8 mouse cellular contexts compared by ENCODE assay signal in genomic region chr4:43874501-43874900, GRCm38 (mm10). TPM values are rescaled to one million over a fixed set of nuclear protein-coding genes. Genes with fewer than 3 reads are reported as not detected.
DNase-seq lines count a peak whose midpoint lies in the region; ATAC-seq lines count a peak whose summit lies in the region.
"Had no signal": no experiment of that assay in that cellular context is flagged by ENCODE, and none has a peak within 500 bp of the region (broad histone marks: within the 10 kb centered on the region; RNA-seq: fewer than 3 reads in every experiment).

No protein-coding gene starts in this region.

- H3K4me2 ChIP-seq in liver, embryonic 12.5 days: peak overlapping the region; percentile 98
- peak overlapping the region; percentile 89 for H3K4me2 ChIP-seq in forebrain, embryonic 15.5 days (replicated peaks)
- H3K4me2 ChIP-seq in liver, embryonic 13.5 days: peak overlapping the region; percentile 93
- peak overlapping the region; percentile 95 for H3K4me2 ChIP-seq in stomach, embryonic 16.5 days (ENCODE audit: low read depth, low read length)

- no peak for ATAC-seq in liver, embryonic 12.5 days
- ATAC-seq in forebrain, embryonic 15.5 days (replicated peaks): no peak
- no peak for ATAC-seq in liver, embryonic 13.5 days (ENCODE audit: low read depth)
- ATAC-seq in stomach, embryonic 16.5 days (ENCODE audit: insufficient read depth, low FRiP score): no peak

- H3K36me3 ChIP-seq in liver, embryonic 12.5 days: no peaks in the 10 kb centered on the region
- H3K36me3 ChIP-seq in forebrain, embryonic 15.5 days: no peaks in the 10 kb centered on the region
- H3K36me3 ChIP-seq in liver, embryonic 13.5 days: no peaks in the 10 kb centered on the region
- H3K36me3 ChIP-seq in stomach, embryonic 16.5 days (ENCODE audit: control insufficient read depth, insufficient read depth, low read length): no peaks in the 10 kb centered on the region

- H3K4me3 ChIP-seq in liver, embryonic 12.5 days: peak overlapping the region; percentile 80
- peak overlapping the region; percentile 82; the same call in 1 of the 2 replicates for H3K4me3 ChIP-seq in forebrain, embryonic 15.5 days
- H3K4me3 ChIP-seq in liver, embryonic 13.5 days (replicated peaks): peak overlapping the region; percentile 77; the same call in 1 of the 2 replicates
- H3K4me3 ChIP-seq in stomach, embryonic 16.5 days (replicated peaks; ENCODE audit: low read length): peak overlapping the region; percentile 88; the same call in 1 of the 2 replicates

- 0 out of 2 replicates have a peak overlapping the region, but pooled peaks have one; percentile 72 for H3K9ac ChIP-seq in liver, embryonic 12.5 days
- H3K9ac ChIP-seq in forebrain, embryonic 15.5 days (replicated peaks): peak overlapping the region; percentile 74; the same call in 1 of the 2 replicates
- no peak overlapping the region for H3K9ac ChIP-seq in liver, embryonic 13.5 days
- no peak overlapping the region for H3K9ac ChIP-seq in stomach, embryonic 16.5 days (ENCODE audit: low read length)

- DNase-seq in liver: no peak
- no peak for DNase-seq in liver, embryonic 13.5 days
- no peak for DNase-seq in adrenal gland, postnatal 36 days
- no peak for DNase-seq in testis, postnatal 10 days (ENCODE audit: low spot score)

- WGBS in liver, embryonic 12.5 days (ENCODE audit: insufficient replicate concordance): 46% methylated on average over 7 of the region's 7 CpGs
- 29% methylated on average over 7 of the region's 7 CpGs for WGBS in forebrain, embryonic 15.5 days
- WGBS in liver, embryonic 13.5 days (ENCODE audit: insufficient replicate concordance): 39% methylated on average over 7 of the region's 7 CpGs
- 41% methylated on average over 7 of the region's 7 CpGs for WGBS in stomach, embryonic 16.5 days

- H3K27ac ChIP-seq in liver, embryonic 12.5 days: no peak overlapping the region
- 0 out of 2 replicates have a peak overlapping the region, but pooled peaks have one; percentile 24 for H3K27ac ChIP-seq in forebrain, embryonic 15.5 days (replicated peaks)
- H3K27ac ChIP-seq in liver, embryonic 13.5 days: no peak overlapping the region
- H3K27ac ChIP-seq in stomach, embryonic 16.5 days (ENCODE audit: low read length): no peak overlapping the region

- peaks cover 16% of the 10 kb centered on the region for H3K4me1 ChIP-seq in liver, embryonic 12.5 days
- H3K4me1 ChIP-seq in forebrain, embryonic 15.5 days: peaks cover 26% of the 10 kb centered on the region
- H3K4me1 ChIP-seq in liver, embryonic 13.5 days (replicated peaks): peaks cover 17% of the 10 kb centered on the region
- peaks cover 12% of the 10 kb centered on the region for H3K4me1 ChIP-seq in stomach, embryonic 16.5 days (ENCODE audit: control insufficient read depth, insufficient read depth, low read length)

- no peaks in the 10 kb centered on the region for H3K9me3 ChIP-seq in liver, embryonic 12.5 days (replicated peaks)
- no peaks in the 10 kb centered on the region for H3K9me3 ChIP-seq in forebrain, embryonic 15.5 days
- no peaks in the 10 kb centered on the region for H3K9me3 ChIP-seq in liver, embryonic 13.5 days (replicated peaks)
- no peaks in the 10 kb centered on the region for H3K9me3 ChIP-seq in stomach, embryonic 16.5 days (replicated peaks; ENCODE audit: control insufficient read depth, low read length)

- H3K27me3 ChIP-seq in liver, embryonic 12.5 days (replicated peaks): peaks cover 21% of the 10 kb centered on the region; the same call in 1 of the 2 replicates
- H3K27me3 ChIP-seq in forebrain, embryonic 15.5 days: no peaks in the 10 kb centered on the region
- H3K27me3 ChIP-seq in liver, embryonic 13.5 days: peaks cover 15% of the 10 kb centered on the region
- no peaks in the 10 kb centered on the region for H3K27me3 ChIP-seq in stomach, embryonic 16.5 days (ENCODE audit: control insufficient read depth, insufficient read depth, low read length)

RNA-seq across cellular contexts. Expression of gene Reck, which starts 0.8 kb away (rescaled TPM):
- 5.3 and 5.8 TPM in 2 replicates for polyA plus RNA-seq in liver, embryonic 12.5 days (2016; fragmentation: Nextera tagmentation; extraction: Ambion mirVana)
- polyA plus RNA-seq in forebrain, embryonic 15.5 days (2015; fragmentation: Nextera tagmentation; extraction: Ambion mirVana): 4.1 and 4.4 TPM in 2 replicates
- 2.1 and 2.3 TPM in 2 replicates for polyA plus RNA-seq in liver, embryonic 13.5 days (2015; fragmentation: Nextera tagmentation; extraction: Ambion mirVana)
- polyA plus RNA-seq in stomach, embryonic 16.5 days (2015; fragmentation: Nextera tagmentation; extraction: Ambion mirVana): 23.8 and 25.4 TPM in 2 replicates
- 10 to 100 TPM; 20.6 to 22.0 TPM for total RNA-seq in adrenal gland, postnatal 36 days (2021)

RNA-seq across cellular contexts. Expression of gene Olfr155, which starts 23.1 kb away (rescaled TPM):
- not detected in 2 replicates for polyA plus RNA-seq in liver, embryonic 12.5 days (2016; fragmentation: Nextera tagmentation; extraction: Ambion mirVana)
- polyA plus RNA-seq in forebrain, embryonic 15.5 days (2015; fragmentation: Nextera tagmentation; extraction: Ambion mirVana): not detected in 2 replicates
- polyA plus RNA-seq in liver, embryonic 13.5 days (2015; fragmentation: Nextera tagmentation; extraction: Ambion mirVana): not detected in 2 replicates
- not detected in 2 replicates for polyA plus RNA-seq in stomach, embryonic 16.5 days (2015; fragmentation: Nextera tagmentation; extraction: Ambion mirVana)
- total RNA-seq in adrenal gland, postnatal 36 days (2021): not detected
- total RNA-seq: gastrocnemius, adult 18-20 months had no signal

RNA-seq across cellular contexts. Expression of gene Olfr157, which starts 34.5 kb away (rescaled TPM):
- not detected in 2 replicates for polyA plus RNA-seq in liver, embryonic 12.5 days (2016; fragmentation: Nextera tagmentation; extraction: Ambion mirVana)
- not detected in 2 replicates for polyA plus RNA-seq in forebrain, embryonic 15.5 days (2015; fragmentation: Nextera tagmentation; extraction: Ambion mirVana)
- polyA plus RNA-seq in liver, embryonic 13.5 days (2015; fragmentation: Nextera tagmentation; extraction: Ambion mirVana): not detected in 2 replicates
- not detected in 2 replicates for polyA plus RNA-seq in stomach, embryonic 16.5 days (2015; fragmentation: Nextera tagmentation; extraction: Ambion mirVana)
- not detected for total RNA-seq in adrenal gland, postnatal 36 days (2021)
- total RNA-seq: gastrocnemius, adult 18-20 months had no signal

RNA-seq across cellular contexts. Expression of gene Olfr156, which starts 50.8 kb away (rescaled TPM):
- polyA plus RNA-seq in liver, embryonic 12.5 days (2016; fragmentation: Nextera tagmentation; extraction: Ambion mirVana): not detected in 2 replicates
- not detected in 2 replicates for polyA plus RNA-seq in forebrain, embryonic 15.5 days (2015; fragmentation: Nextera tagmentation; extraction: Ambion mirVana)
- polyA plus RNA-seq in liver, embryonic 13.5 days (2015; fragmentation: Nextera tagmentation; extraction: Ambion mirVana): not detected in 2 replicates
- not detected in 2 replicates for polyA plus RNA-seq in stomach, embryonic 16.5 days (2015; fragmentation: Nextera tagmentation; extraction: Ambion mirVana)
- total RNA-seq in adrenal gland, postnatal 36 days (2021): not detected
- total RNA-seq: gastrocnemius, adult 18-20 months had no signal

Comparison
In these comparisons a context has a peak if more than half of its experiments do, and no peak if none do; other contexts are left out.
1. H3K9ac ChIP-seq: peak in liver, embryonic 12.5 days (single experiment) and forebrain, embryonic 15.5 days (single experiment); none in liver, embryonic 13.5 days (single experiment) and stomach, embryonic 16.5 days (single experiment).
2. Peak in every context shown above with its lines, with median percentiles within 50 percentile points of each other: H3K4me2 ChIP-seq and H3K4me3 ChIP-seq.